Mouse (Mus musculus) stomach, postnatal 0 days (tissue): Measurements from ENCODE around the gene Aph1b. TPM values are rescaled to one million over a fixed set of nuclear protein-coding genes. Genes with fewer than 3 reads are reported as not detected.

ENCODE experiments used
- ATAC-seq: fragments of 200-750 bp; cut with Nextera tagmentation; 2 replicates; pipeline ENCODE4 v1.8.0; 2017; ENCODE audit not compliant: low FRiP score, low TSS enrichment
- DNase-seq: peaks from one replicate; pipeline ENCODE4 v3.0.0-alpha.2; 2016; ENCODE audit warnings: low spot score
- H3K27ac ChIP-seq: fragments of 300-500 bp; sonication (generic); replicated peaks from 2 replicates; pipeline ENCODE4 v1.5.1; 2014; ENCODE audit warnings: mild to moderate bottlenecking, control low read depth
- H3K27me3 ChIP-seq: fragments of 300-500 bp; sonication (generic); 2 replicates; pipeline ENCODE4 v1.6.1; 2014; ENCODE audit warnings: low read length; ENCODE audit not compliant: control insufficient read depth, insufficient read depth
- H3K36me3 ChIP-seq: fragments of 300-500 bp; sonication (generic); 2 replicates; pipeline ENCODE4 v1.6.1; 2014; ENCODE audit warnings: low read length, mixed read lengths; ENCODE audit not compliant: control insufficient read depth, insufficient read depth
- H3K4me1 ChIP-seq: fragments of 300-500 bp; sonication (generic); replicated peaks from 2 replicates; pipeline ENCODE4 v1.6.1; 2014; ENCODE audit warnings: antibody characterized with exemption; ENCODE audit not compliant: control insufficient read depth, insufficient read depth
- H3K4me2 ChIP-seq: fragments of 300-500 bp; sonication (generic); replicated peaks from 2 replicates; pipeline ENCODE4 v1.6.1; 2014; ENCODE audit warnings: low read depth, mild to moderate bottlenecking, control low read depth, moderate library complexity
- H3K4me3 ChIP-seq: fragments of 300-500 bp; sonication (generic); 2 replicates; pipeline ENCODE4 v1.5.1; 2014; ENCODE audit warnings: low read depth, low read length, control low read depth
- H3K9ac ChIP-seq: fragments of 300-500 bp; sonication (generic); 2 replicates; pipeline ENCODE4 v1.6.1; 2014; ENCODE audit warnings: mild to moderate bottlenecking, low read length, control low read depth, mixed read lengths
- H3K9me3 ChIP-seq: fragments of 300-500 bp; sonication (generic); 2 replicates; pipeline ENCODE4 v1.6.1; 2016; ENCODE audit warnings: low read length; ENCODE audit not compliant: control insufficient read depth
- CTCF ChIP-seq: IDR thresholded peaks from 2 replicates; pipeline ENCODE4 v1.5.1; 2016; ENCODE audit warnings: antibody characterized with exemption, low read depth, mild to moderate bottlenecking, moderate library complexity
- EP300 ChIP-seq: optimal IDR thresholded peaks from 2 replicates; pipeline ENCODE3; 2016; ENCODE audit warnings: antibody characterized with exemption
- WGBS: fragments of 180-500 bp; shearing (Covaris S2); extraction: QIAGEN DNeasy Blood & Tissue Kit; methylation state at CpG from one replicate; pipeline ENCODE4 v1.1.7; 2014; 5-methylcytosine and 5-hydroxymethylcytosine counted together
- polyA plus RNA-seq: library from polyadenylated mRNA; unstranded; fragments of >200 nt; fragmentation: Nextera tagmentation; extraction: Ambion mirVana; gene quantifications from 2 replicates; pipeline ENCODE4 v1.2.1, GENCODE M21; 2015

Aph1b gene
- polyA plus RNA-seq, 1 experiment from 2014 or later: 6.4 TPM

DNA sequence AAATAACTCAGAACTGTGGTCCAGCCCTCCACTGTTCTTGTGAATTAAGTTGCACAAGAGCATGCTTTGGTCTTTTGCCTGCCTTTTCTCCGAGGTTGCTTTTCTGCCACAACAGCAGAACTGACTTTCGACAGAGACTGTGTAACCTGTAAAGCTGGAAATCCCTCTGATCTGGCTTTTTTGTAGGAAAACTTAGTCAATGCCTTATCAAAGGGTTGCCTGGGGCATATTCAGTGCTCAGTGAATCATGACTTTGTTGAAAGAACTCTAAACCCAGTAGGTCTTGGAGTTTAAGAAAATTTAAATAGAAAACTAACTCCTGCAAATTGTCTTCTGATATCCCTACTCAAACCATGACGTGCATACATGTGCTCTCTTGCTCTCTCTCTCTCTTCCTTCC lies 64.7 kb downstream of the Aph1b start:
- TF ChIP-seq CTCF (no peak), EP300 (no peak)
- H3K9me3 ChIP-seq: no peaks in the 10 kb centered on the region
- WGBS: 49% methylated on average over 3 of the region's 3 CpGs
- H3K4me3 ChIP-seq: no peak overlapping the region
- no peaks in the 10 kb centered on the region; the same call in 1 of the 2 replicates for H3K4me1 ChIP-seq
- no peak overlapping the region for H3K4me2 ChIP-seq
- no peaks in the 10 kb centered on the region for H3K27me3 ChIP-seq
- H3K27ac ChIP-seq: peak overlapping the region; percentile 63; the same call in 1 of the 2 replicates
- no peak overlapping the region for H3K9ac ChIP-seq
- no peak; the same call in 1 of the 2 replicates for ATAC-seq
- DNase-seq: no peak
- H3K36me3 ChIP-seq: no peaks in the 10 kb centered on the region

- Histone ChIP-seq H3K9ac (no peak overlapping the region), H3K27ac (0 out of 2 replicates have a peak overlapping the region, but pooled peaks have one; percentile 18), H3K4me2 (no peak overlapping the region), H3K36me3 (no peaks in the 10 kb centered on the region), H3K9me3 (no peaks in the 10 kb centered on the region), H3K4me3 (no peak overlapping the region), H3K4me1 (no peaks in the 10 kb centered on the region), H3K27me3 (no peaks in the 10 kb centered on the region)
- no peak for ATAC-seq
- TF ChIP-seq CTCF (no peak), EP300 (no peak)
- 57% methylated on average over 7 of the region's 7 CpGs for WGBS
- no peak for DNase-seq
These were observed 68.0 kb downstream of the Aph1b start for GRCm38 (mm10) chr9:66727333-66727732.

- Histone ChIP-seq H3K4me1 (no peaks in the 10 kb centered on the region), H3K4me3 (no peak overlapping the region), H3K27ac (peak overlapping the region; percentile 56), H3K36me3 (no peaks in the 10 kb centered on the region), H3K9ac (no peak overlapping the region), H3K27me3 (no peaks in the 10 kb centered on the region), H3K4me2 (no peak overlapping the region), H3K9me3 (no peaks in the 10 kb centered on the region)
- ATAC-seq: peak; percentile 67
- no peak for TF ChIP-seq CTCF
- no peak for TF ChIP-seq EP300
- WGBS: 64% methylated on average over 3 of the region's 3 CpGs
- no peak for DNase-seq
These were observed 69.7 kb downstream of the Aph1b start for GRCm38 (mm10) chr9:66725591-66725990.

Other genes starting within 250 kb of the Aph1b start
- gene Usp3, start 202.3 kb downstream of the Aph1b start, polyA plus RNA-seq: 42.2 and 49.2 TPM in 2 replicates
- gene Car12, start 81.8 kb downstream of the Aph1b start, polyA plus RNA-seq: 11.1 and 11.3 TPM in 2 replicates
- 0.12 and 0.23 TPM in 2 replicates for gene Gm10647, start 1.5 kb upstream of the Aph1b start, polyA plus RNA-seq
- gene Aph1c, start 39.2 kb upstream of the Aph1b start, polyA plus RNA-seq: 3.0 and 3.2 TPM in 2 replicates
- gene Rab8b, start 124.2 kb upstream of the Aph1b start, polyA plus RNA-seq: 9.2 and 9.4 TPM in 2 replicates
- gene Rps27l, start 150.6 kb upstream of the Aph1b start, polyA plus RNA-seq: 768 and 843 TPM in 2 replicates
- 11.8 and 12.2 TPM in 2 replicates for gene Lactb, start 180.0 kb upstream of the Aph1b start, polyA plus RNA-seq